Mouse (Mus musculus) kidney, embryonic 14.5 days (tissue): ENCODE measurements around the gene Gm12258. TPM values are rescaled to one million over a fixed set of nuclear protein-coding genes. Genes with fewer than 3 reads are reported as not detected.

Source experiments
- ATAC-seq: fragments of 200-750 bp; cut with Nextera tagmentation; 2 replicates; pipeline ENCODE4 v1.8.0; 2017; ENCODE audit warnings: moderate number of reproducible peaks, mild to moderate bottlenecking, moderate TSS enrichment, moderate library complexity; ENCODE audit not compliant: low FRiP score, low TSS enrichment
- H3K27ac ChIP-seq: fragments of 300-500 bp; sonication (generic); 2 replicates; pipeline ENCODE4 v1.5.1; 2014; ENCODE audit warnings: low read depth, mild to moderate bottlenecking, low read length, moderate library complexity, mixed read lengths
- H3K27me3 ChIP-seq: fragments of 300-500 bp; sonication (generic); 2 replicates; pipeline ENCODE4 v1.6.1; 2014; ENCODE audit warnings: mild to moderate bottlenecking, low read length; ENCODE audit not compliant: control insufficient read depth, insufficient read depth
- H3K36me3 ChIP-seq: fragments of 300-500 bp; sonication (generic); 2 replicates; pipeline ENCODE4 v1.6.1; 2014; ENCODE audit warnings: low read length, mixed read lengths; ENCODE audit not compliant: control insufficient read depth, insufficient read depth
- H3K4me1 ChIP-seq: fragments of 300-500 bp; sonication (generic); 2 replicates; pipeline ENCODE4 v1.6.1; 2014; ENCODE audit warnings: low read length, mixed read lengths; ENCODE audit not compliant: control insufficient read depth, insufficient read depth
- H3K4me2 ChIP-seq: fragments of 300-500 bp; sonication (generic); replicated peaks from 2 replicates; pipeline ENCODE4 v1.6.1; 2014; ENCODE audit warnings: low read depth, mild to moderate bottlenecking, low read length
- H3K4me3 ChIP-seq: fragments of 300-500 bp; sonication (generic); 2 replicates; pipeline ENCODE4 v1.5.1; 2014; ENCODE audit warnings: mild to moderate bottlenecking, low read length
- H3K9ac ChIP-seq: fragments of 300-500 bp; sonication (generic); 2 replicates; pipeline ENCODE4 v1.6.1; 2014; ENCODE audit warnings: low read depth, mild to moderate bottlenecking, low read length, moderate library complexity
- H3K9me3 ChIP-seq: fragments of 300-500 bp; sonication (generic); 2 replicates; pipeline ENCODE4 v1.6.1; 2016; ENCODE audit warnings: low read length; ENCODE audit not compliant: control insufficient read depth
- WGBS: fragments of 180-500 bp; shearing (Covaris S2); extraction: QIAGEN DNeasy Blood & Tissue Kit; methylation state at CpG from one replicate; pipeline ENCODE4 v1.1.7; 2014; 5-methylcytosine and 5-hydroxymethylcytosine counted together
- polyA plus RNA-seq: library from polyadenylated mRNA; unstranded; fragments of >200 nt; fragmentation: Nextera tagmentation; extraction: Ambion mirVana; gene quantifications from 2 replicates; pipeline ENCODE4 v1.2.1, GENCODE M21; 2014

Gene Gm12258
- polyA plus RNA-seq, 1 experiment from 2014 or later = 10.7 TPM

DNA sequence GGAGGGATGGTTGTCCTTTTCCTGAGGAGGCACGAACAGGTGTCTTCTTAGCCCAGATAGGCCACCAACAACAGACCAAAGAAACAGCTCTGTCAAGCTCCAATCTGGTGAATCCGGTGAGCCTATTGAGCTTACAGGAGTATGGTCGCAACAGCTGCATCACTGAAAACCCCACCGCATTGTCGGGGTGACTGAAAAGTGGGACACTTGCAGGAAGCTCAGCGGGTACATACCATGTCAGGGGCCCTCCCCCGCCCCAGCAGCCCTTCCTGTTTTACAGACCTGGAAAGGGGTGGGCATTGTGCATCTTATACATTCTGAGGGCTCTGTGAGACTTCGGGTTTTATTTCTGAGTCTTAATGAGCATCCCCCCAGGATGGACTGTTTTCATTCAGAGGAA is 36.8 kb downstream of the Gm12258 start:
- no peak for ATAC-seq
- H3K27ac ChIP-seq = no peak overlapping the region
- 90% methylated on average over 8 of the region's 8 CpGs for WGBS
- H3K9ac ChIP-seq = no peak overlapping the region
- no peaks in the 10 kb centered on the region for H3K27me3 ChIP-seq
- peaks cover 35% of the 10 kb centered on the region for H3K36me3 ChIP-seq
- no peak overlapping the region for H3K4me3 ChIP-seq
- no peaks in the 10 kb centered on the region for H3K4me1 ChIP-seq
- no peaks in the 10 kb centered on the region for H3K9me3 ChIP-seq
- H3K4me2 ChIP-seq = no peak overlapping the region

DNA sequence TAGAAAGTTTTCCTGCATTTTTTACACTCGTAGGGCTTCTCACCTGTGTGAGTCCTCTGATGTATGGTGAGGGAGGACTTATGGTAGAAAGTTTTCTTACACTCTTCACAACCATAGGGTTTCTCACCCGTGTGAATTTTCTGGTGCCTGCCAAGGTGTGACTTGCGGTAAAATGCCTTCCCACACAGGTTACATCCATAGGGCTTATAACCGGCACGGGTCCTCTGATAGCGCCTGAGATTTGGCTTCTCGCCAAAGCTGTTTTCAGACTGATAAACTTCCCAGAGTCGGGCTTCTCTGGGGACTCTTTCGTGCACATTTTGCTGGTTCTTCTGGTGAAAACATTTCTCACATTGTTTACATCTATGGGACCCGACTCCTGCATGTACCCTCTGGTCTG is 43.6 kb downstream of the Gm12258 start:
- no peak overlapping the region for H3K4me2 ChIP-seq
- H3K27me3 ChIP-seq = no peaks in the 10 kb centered on the region
- H3K27ac ChIP-seq = no peak overlapping the region
- no peak overlapping the region for H3K4me3 ChIP-seq
- no peaks in the 10 kb centered on the region for H3K9me3 ChIP-seq
- H3K4me1 ChIP-seq = no peaks in the 10 kb centered on the region
- WGBS = 93% methylated on average over 10 of the region's 10 CpGs
- H3K9ac ChIP-seq = no peak overlapping the region
- H3K36me3 ChIP-seq = peaks cover 46% of the 10 kb centered on the region
- no peak for ATAC-seq

DNA sequence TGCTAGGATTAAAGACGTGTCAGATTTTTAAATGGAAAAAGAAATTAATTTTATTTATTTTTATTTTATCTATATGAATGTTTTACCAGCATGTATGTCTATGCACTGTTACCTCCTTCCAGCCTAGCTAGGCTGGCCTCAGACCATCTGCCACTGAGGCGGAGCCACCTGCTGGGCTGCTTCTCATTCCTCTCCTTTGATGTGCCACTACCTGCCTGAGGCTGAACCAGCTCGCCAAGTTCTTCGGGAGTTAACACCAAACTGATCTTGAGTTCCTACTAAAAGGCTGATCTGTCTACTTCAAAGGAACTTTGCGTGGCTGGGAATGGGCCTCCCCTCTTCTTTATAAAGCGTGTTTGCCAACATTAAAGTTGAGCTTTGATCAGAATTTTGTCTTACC is 47.5 kb downstream of the Gm12258 start:
- H3K9me3 ChIP-seq = no peaks in the 10 kb centered on the region

DNA sequence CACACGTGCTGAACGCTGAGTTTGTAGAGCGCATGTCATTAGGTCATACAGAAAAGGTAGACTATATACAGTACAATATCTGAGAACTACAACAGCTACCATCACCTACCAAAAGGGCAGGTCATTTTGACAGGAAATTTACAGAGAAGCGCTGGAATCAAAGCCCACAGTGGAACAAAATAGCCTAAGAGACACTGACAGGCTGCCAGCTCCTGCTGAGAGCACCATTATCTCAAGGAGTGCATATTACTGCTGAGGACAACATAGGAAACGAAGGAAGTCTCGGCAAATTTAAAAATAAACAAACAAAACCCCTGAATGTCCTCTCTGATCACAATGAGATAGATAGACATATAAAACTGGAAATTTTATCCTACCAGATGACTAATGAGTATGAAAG is 50.5 kb downstream of the Gm12258 start:
- peaks cover 65% of the 10 kb centered on the region for H3K36me3 ChIP-seq
- H3K27ac ChIP-seq = no peak overlapping the region
- ATAC-seq = no peak
- WGBS = 91% methylated on average over 6 of the region's 6 CpGs
- no peaks in the 10 kb centered on the region for H3K9me3 ChIP-seq
- H3K27me3 ChIP-seq = no peaks in the 10 kb centered on the region
- no peaks in the 10 kb centered on the region for H3K4me1 ChIP-seq
- H3K9ac ChIP-seq = no peak overlapping the region
- no peak overlapping the region for H3K4me2 ChIP-seq
- H3K4me3 ChIP-seq = no peak overlapping the region

More for the DNA sequence above, 47.5 kb downstream of the Gm12258 start:
- H3K4me1 ChIP-seq = no peaks in the 10 kb centered on the region
- H3K36me3 ChIP-seq = peaks cover 70% of the 10 kb centered on the region
- H3K27ac ChIP-seq = no peak overlapping the region
- no peak overlapping the region for H3K9ac ChIP-seq
- H3K4me3 ChIP-seq = no peak overlapping the region
- ATAC-seq = no peak
- WGBS = 67% methylated on average over 6 of the region's 6 CpGs
- H3K4me2 ChIP-seq = no peak overlapping the region
- no peaks in the 10 kb centered on the region for H3K27me3 ChIP-seq

DNA sequence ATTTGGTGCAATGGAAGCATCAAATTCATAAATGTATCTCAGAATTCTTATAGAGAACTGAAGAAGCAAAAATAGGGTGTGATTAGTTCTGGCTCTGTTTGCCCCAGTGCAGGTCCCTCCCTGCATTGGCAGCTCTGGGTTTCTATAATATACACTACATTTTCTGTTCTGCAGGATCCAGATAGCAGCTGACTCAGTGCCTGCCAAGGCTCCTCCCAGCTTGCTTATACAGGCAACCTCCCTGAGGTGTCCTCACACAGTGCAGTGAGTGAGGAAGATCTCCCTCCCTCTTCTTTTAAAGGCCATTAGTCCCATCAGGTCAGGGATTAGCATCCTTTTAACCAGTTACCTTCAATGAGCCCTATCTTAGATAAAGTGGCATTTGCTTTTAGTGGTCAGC is 54.1 kb downstream of the Gm12258 start:
- ATAC-seq = no peak
- H3K4me2 ChIP-seq = no peak overlapping the region
- no peaks in the 10 kb centered on the region; the same call in 1 of the 2 replicates for H3K4me1 ChIP-seq
- no peaks in the 10 kb centered on the region for H3K9me3 ChIP-seq
- no peak overlapping the region for H3K27ac ChIP-seq
- H3K4me3 ChIP-seq = no peak overlapping the region
- peaks cover 41% of the 10 kb centered on the region for H3K36me3 ChIP-seq
- H3K9ac ChIP-seq = no peak overlapping the region
- no peaks in the 10 kb centered on the region for H3K27me3 ChIP-seq

DNA sequence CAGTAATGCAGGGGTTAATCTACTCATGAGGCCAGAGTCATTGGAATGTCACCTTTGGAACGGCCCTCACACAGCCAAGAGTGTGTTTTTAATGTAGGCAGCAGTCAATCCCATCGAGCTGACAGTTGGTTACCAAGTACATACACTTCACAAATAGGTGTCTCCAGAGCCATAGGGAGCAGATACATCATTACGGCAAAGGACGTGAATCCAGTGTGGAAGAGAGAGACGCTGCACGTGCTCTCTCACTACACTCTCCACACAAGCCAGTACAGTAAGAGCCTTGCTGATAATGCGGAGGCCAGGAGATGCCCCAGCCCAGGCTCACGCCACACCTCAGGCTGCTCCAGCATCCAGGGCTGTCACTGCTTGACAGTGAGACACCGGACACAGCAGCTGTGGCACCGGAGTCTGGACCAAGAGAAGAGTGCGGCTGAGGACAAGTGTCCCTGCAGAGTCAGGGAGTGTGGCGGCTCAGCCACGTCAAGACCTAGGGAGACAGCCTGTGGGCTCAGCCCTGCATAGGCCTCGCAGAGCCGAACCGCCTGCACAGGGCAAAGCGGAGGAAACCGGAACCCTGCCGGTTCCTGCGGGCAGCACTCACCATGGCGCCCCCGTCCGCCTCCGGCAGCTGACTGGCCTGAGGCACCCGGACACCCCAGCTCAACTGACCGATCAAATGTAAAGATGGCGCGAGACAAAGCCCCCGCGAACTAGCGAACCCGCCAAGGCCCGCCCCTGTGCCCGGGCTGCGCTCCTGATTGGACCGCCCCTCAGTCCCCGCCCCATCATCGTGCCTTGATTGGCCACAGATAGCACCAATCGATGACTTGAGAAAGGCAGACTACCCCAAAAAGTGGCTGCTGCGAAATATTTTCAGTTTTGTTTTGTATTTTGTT is 56.8 kb downstream of the Gm12258 start, which contains the start of gene Zfp39:
Gene Zfp39, minus strand, starts transcription at position 715 of the 899 bp plus-strand sequence.
- peak within 1 kb of the TSS; percentile 83 for H3K9ac ChIP-seq
- peak; percentile 96 for ATAC-seq
- H3K27ac ChIP-seq = peak within 1 kb of the TSS; percentile 86
- H3K27me3 ChIP-seq = no peaks in the 10 kb centered on the region
- peak within 1 kb of the TSS; percentile 79 for H3K4me3 ChIP-seq
- H3K9me3 ChIP-seq = no peaks in the 10 kb centered on the region
- no peaks in the 10 kb centered on the region; the same call in 1 of the 2 replicates for H3K4me1 ChIP-seq
- peaks cover 29% of the 10 kb centered on the region; the same call in 1 of the 2 replicates for H3K36me3 ChIP-seq
- peak within 1 kb of the TSS; percentile 90 for H3K4me2 ChIP-seq
- under 1% methylated on average over 40 of the region's 40 CpGs for WGBS

DNA sequence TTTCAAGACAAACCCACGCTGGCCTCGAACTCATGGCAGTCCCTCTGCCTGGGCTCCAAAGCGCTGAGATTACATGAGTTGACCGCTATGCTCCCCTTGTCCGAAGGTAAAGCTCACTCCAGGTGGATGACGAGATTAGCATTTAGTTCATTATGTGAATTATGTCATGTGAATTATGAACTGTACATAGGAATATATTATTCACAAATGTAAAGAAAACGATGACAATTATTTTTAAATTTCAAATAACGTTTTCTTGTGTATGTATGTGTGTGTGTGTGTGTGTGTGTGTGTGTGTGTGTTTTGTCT is 57.4 kb downstream of the Gm12258 start:
- peak overlapping the region; percentile 90 for H3K4me2 ChIP-seq
- H3K4me3 ChIP-seq = peak overlapping the region; percentile 79
- no peaks in the 10 kb centered on the region for H3K27me3 ChIP-seq
- peak overlapping the region; percentile 83 for H3K9ac ChIP-seq
- ATAC-seq = no peak; the same call in 1 of the 2 replicates
- H3K4me1 ChIP-seq = no peaks in the 10 kb centered on the region; the same call in 1 of the 2 replicates
- 2% methylated on average over 8 of the region's 8 CpGs for WGBS
- no peaks in the 10 kb centered on the region for H3K9me3 ChIP-seq
- peaks cover 23% of the 10 kb centered on the region; the same call in 1 of the 2 replicates for H3K36me3 ChIP-seq
- no peak overlapping the region for H3K27ac ChIP-seq

DNA sequence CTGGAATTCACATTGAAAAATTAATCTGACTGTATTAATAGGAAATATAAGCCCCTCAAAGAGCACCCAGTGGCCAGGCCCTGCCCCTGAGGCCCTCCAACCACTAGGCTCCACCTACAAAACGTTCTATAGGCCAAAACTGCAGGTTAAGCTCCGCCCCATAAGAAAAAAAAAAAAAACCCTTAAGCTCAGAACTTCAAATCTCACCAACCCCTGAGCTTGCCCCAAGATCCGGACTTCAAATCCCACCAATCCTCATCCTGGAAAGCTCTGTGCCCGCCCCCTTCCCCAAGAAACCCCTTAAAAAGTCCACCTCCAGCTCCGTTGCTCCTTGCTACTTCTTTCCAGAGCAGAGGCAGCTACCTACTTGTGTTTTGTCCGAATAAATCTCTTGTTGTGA is 57.9 kb downstream of the Gm12258 start:
- no peak overlapping the region; the same call in none of the 2 replicates for H3K4me2 ChIP-seq
- H3K4me3 ChIP-seq = no peak overlapping the region
- H3K36me3 ChIP-seq = peaks cover 22% of the 10 kb centered on the region; the same call in 1 of the 2 replicates
- no peaks in the 10 kb centered on the region; the same call in 1 of the 2 replicates for H3K4me1 ChIP-seq
- H3K27me3 ChIP-seq = no peaks in the 10 kb centered on the region
- H3K27ac ChIP-seq = no peak overlapping the region
- no peak; the same call in 1 of the 2 replicates for ATAC-seq
- WGBS = 48% methylated on average over 6 of the region's 6 CpGs
- no peaks in the 10 kb centered on the region for H3K9me3 ChIP-seq
- no peak overlapping the region for H3K9ac ChIP-seq
